Mouse (Mus musculus) retina, embryonic 14.5 days (tissue): ENCODE measurements around the gene Ncapd3.

Source experiments
- DNase-seq: peaks from one replicate; pipeline ENCODE4 v3.0.0-alpha.2; 2015; ENCODE audit warnings: low spot score

Gene Ncapd3

DNA sequence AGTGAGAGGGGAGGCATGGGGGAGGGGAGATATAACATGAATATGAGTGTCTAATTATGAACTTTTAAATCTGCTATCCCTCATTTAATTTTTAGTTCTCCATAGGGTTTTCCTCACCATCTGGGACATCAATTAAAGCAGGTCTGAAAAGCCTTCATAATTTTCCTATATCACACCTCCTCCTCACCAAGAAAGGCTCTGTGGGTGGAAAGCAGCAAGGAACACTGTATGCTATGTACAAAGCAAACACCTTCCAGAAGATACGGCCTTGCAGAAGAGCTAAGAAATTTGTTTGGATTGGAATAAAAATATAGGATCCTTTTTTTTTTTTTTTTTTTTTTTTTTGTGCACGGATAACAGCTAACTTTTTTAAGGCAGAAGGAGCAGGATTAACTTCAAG is 94.0 kb downstream of the Ncapd3 start:
- no peak for DNase-seq

DNA sequence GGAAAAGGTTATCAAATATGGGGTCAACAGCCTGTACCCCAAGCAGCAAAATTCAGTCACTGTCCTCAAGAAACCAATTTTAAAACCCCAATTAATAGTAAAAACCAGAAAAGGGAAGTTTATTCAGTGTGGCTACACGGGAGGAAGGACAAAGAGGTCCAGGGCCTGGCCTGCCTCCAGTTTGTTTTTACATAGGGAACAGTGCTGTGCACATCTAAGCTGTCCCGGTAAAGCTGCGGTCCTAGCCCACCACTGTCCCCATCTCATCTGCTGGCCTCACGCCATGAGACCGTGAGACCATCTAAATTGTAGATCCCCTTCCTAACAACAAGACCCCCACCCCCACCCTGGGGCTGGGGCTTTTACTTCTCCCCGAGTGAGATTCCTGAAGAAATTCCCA is 95.5 kb downstream of the Ncapd3 start:
- no peak for DNase-seq

DNA sequence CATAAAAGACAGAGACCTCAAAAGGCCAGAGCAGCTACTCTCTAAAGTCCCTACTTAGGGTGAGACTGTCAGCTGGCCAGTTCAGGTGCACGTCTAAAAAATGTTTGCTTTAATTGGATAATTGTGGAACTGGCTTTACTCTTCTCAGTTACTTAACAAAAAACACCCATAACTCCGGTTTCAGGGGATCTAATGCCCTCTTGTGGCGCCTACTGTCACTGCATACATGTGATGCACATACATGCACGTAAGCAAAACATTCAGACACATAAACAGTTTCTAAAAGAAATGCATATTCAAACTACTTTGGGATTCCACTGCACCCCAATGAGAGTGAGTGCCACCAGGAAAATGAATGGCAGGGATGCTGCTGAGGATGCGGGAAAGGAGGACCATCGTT is 96.6 kb downstream of the Ncapd3 start:
- DNase-seq = no peak

DNA sequence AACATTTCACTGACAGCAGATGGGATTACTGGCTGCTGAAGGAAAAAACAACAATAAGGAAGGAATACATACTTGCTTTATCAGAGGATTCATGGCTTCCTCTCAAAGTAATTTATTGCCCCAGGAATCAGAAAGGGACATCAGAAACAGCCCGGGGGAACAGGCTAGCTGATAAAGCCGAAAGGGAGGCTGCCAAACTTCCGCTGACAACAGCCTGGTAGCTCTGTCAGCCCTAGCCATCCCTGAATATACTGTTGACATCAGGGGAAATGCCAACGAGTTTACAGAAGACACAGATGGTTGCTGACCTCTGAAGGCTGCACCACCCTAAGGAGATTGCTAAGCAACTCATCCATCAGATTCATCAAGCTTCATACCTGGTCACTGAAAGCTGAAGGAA is 98.7 kb downstream of the Ncapd3 start:
- no peak for DNase-seq

DNA sequence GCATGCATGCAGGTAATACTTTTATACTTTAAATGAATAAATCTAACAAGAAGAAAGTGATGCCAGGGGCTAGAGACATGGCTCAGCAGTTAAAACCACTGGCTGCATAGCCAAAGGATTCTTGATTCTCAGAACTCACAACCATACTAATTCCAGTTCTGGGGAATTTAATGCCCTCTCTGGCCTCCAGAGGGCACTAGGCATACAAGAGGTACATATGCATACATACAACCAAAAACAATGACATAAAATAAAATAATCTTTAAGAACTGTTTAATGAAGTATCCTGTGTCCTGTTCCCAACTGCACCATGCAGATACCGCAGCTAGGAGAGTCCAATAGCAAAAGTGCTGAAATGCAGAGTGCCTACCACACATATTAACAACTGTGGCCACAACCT is 104.4 kb downstream of the Ncapd3 start:
- peak; percentile 78 for DNase-seq

DNA sequence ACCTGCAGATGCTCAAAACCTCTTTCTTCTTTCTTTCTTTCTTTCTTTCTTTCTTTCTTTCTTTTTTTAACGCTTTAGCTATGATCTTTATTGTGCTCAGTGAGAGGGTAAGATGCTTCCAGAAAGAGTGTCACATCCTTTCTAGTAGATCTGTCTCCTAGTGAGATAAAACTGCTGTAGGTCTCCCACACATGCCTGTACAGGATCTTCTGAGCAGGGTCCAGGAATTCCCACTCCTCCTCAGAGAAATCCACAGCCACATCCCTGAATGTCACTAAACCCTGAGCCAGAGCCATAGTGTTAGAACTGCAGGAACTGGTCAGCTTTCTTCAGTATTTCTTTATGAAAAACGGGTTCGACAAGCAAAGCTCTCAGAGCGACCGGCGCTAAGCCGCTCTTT is 105.4 kb downstream of the Ncapd3 start:
- DNase-seq = no peak

DNA sequence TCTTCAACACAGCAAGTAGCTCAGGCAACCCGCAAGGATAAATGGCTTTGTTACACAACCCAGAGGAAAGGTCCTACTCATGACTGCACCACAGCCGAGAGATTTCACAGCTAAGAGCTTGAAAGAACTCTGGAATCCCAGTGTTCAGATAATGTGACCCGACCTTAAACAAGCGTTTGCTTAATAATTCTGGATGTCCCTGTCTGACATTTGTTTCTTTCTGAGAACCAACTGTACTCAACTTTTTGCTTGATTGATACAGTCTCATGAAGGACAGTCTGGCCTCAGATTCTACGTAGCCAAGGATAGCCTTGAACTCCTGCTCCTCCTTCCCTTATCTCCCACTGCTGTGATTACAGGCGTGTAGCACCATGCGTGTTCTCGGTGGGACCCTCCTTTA is 106.7 kb downstream of the Ncapd3 start:
- no peak for DNase-seq

DNA sequence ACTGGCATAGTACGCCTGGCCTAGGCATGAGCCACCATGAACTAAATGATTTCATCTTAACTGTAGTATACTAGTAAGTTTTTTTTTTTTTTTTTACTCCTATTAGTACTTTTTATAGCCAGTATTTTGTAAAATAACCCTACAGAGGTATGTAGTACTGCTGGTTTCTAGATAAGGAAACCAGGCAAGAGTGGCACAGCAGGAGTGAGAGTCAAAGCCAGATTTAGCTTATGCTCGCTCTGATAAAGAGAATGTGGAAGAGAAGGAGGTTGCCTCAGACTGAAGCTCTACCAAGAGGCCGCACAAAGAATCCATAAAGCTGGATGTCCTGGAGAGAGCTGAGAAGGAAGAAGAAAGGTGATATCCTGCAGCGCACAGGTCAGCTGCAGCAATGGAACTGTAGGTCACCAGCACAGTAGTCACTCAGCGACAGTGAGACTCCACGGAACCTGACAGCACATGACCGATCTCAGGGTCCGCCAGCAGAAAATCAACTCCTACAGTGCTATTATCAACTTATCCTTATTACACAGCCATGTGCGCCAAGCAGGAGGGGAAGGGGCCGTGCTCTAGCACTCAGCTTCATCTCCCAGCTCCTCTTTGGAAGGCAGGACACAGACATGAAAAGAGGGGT is 110.6 kb downstream of the Ncapd3 start:
- DNase-seq = no peak

DNA sequence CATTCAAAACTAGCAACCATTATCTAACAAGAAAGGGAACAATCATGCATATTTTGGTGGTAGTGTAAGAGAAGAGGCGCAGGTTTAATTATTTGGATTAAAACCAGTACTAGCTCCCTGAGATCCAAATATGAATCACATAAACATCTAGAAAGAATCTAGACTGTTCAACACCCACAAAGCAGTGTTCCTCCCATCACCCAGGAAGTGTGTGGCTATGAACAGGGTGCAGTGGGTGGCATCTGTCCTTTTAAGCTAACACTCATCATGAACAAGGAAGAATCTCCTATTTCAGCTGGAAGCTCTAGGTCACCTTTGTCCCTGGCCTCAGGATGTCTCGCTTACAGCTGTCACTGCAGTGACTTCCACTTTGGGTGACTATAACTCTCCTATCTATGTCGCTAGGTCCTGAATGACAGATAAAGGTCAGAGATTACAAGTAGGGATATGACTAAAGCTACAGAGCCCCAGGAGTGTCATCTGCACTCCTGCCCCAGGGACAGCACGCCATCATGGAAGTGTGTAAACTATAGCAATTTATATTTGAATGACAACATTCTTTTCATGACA is 114.4 kb downstream of the Ncapd3 start:
- no peak for DNase-seq
